Mouse (Mus musculus) spleen, adult 10 weeks (tissue): ENCODE measurements around the gene Defa17. TPM values are rescaled to one million over a fixed set of nuclear protein-coding genes. Genes with fewer than 3 reads are reported as not detected.

Source experiments
- polyA plus RNA-seq: library from polyadenylated mRNA; stranded (reverse); fragments of 350-450 nt; fragmentation: Illumina TruSeq; extraction: RNeasy Lipid Tissue Mini Kit (QIAGEN cat#74804); gene quantifications from one replicate; pipeline ENCODE4 v1.2.3, GENCODE M21; 2015; ENCODE audit warnings: low replicate concordance; ENCODE audit not compliant: insufficient read depth

Gene Defa17
- polyA plus RNA-seq: not detected

DNA sequence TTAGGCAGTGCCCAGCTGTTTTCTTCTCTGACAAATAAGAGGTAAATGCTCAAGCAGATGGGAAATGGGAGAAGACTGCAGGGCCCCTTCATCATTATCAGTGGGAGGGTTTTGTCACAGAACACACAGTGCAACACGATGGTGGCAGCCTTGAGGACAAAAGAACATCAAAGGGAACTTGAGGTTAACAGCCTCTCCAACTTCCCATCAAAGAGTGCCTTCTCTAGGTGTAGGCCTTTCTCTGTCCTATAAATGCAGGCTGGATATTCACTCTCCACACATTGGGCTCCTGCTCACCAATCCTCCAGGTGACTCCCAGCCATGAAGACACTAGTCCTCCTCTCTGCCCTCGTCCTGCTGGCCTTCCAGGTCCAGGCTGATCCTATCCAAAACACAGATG, at the start of gene Defa17:
Gene Defa17, plus strand, starts transcription at position 301 of the 400 bp plus-strand sequence.

DNA sequence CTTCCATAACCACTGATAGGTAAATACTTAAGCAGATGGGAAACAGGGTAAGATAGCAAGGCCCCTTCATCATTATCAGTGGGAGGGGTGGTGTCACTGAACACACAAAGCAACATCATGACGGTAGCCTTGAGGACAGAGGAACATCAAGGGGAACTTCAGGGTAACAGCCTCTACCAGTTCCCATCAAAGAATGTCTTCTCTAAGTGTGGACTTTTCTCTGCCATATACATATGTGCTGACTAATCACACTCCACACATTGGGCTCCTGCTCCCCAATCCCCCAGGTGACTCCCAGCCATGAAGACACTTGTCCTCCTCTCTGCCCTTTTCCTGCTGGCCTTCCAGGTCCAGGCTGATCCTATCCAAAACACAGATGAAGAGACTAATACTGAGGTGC, 37.7 kb upstream of the Defa17 start, which contains the start of gene Defa26:
Gene Defa26, plus strand, starts transcription at position 301 of the 400 bp plus-strand sequence.

DNA sequence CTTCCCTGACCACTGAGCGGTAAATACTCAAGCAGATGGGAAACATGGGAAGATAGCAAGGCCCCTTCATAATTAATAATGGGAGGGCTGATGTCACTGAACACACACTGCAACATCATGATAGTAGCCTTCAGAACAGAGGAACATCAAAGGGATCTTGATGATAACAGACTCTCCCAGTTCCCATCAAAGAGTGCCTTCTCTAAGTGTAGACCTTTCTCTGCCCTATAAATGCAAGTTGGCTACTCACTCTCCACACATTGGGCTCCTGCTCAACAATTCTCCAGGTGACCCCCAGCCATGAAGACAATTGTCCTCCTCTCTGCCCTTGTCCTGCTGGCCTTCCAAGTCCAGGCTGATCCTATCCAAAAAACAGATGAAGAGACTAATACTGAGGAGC, 9.9 kb downstream of the Defa17 start, which contains the start of gene Defa34:
Gene Defa34, plus strand, starts transcription at position 301 of the 400 bp plus-strand sequence.

DNA sequence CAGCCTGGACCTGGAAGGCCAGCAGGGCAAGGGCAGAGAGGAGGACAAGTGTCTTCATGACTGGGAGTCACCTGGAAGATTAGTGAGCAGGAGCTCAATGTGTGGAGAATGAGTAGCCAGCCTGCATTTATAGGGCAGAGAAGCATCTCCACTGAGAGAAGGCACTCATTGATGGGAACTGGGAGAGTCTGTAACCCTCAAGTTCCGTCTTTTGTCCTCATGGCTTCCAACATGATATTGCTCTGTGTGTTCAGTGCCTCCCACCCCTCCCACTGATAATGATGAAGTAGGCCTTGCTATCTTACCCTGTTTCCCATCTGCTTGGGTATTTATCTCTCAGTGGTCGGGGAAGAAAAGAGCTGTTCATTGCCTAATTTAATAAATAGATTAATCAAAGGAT, 48.0 kb downstream of the Defa17 start, which contains the start of gene AY761184:
Gene AY761184, minus strand, starts transcription at position 101 of the 400 bp plus-strand sequence.

Other genes starting within 250 kb of the Defa17 start
- gene Defa36, start 228.4 kb upstream of the Defa17 start, polyA plus RNA-seq: not detected
- gene Gm7849, start 199.2 kb upstream of the Defa17 start, polyA plus RNA-seq: not detected
- not detected for gene Defa20, start 146.5 kb upstream of the Defa17 start, polyA plus RNA-seq
- not detected for gene Defa32, start 126.7 kb upstream of the Defa17 start, polyA plus RNA-seq
- not detected for gene Defa37, start 90.4 kb upstream of the Defa17 start, polyA plus RNA-seq
- gene Defa28, start 72.8 kb upstream of the Defa17 start, polyA plus RNA-seq: not detected
- not detected for gene Gm7861, start 61.3 kb upstream of the Defa17 start, polyA plus RNA-seq
- gene Defa26, start 37.6 kb upstream of the Defa17 start, polyA plus RNA-seq: not detected
- gene Defa34, start 10.0 kb downstream of the Defa17 start, polyA plus RNA-seq: not detected
- not detected for gene AY761184, start 47.9 kb downstream of the Defa17 start, polyA plus RNA-seq
- not detected for gene Defa24, start 78.7 kb downstream of the Defa17 start, polyA plus RNA-seq
- gene Defb50, start 167.8 kb downstream of the Defa17 start, polyA plus RNA-seq: not detected
- not detected for gene Defb2, start 184.1 kb downstream of the Defa17 start, polyA plus RNA-seq
- gene Defb10, start 203.1 kb downstream of the Defa17 start, polyA plus RNA-seq: not detected
- not detected for gene Defb9, start 229.6 kb downstream of the Defa17 start, polyA plus RNA-seq